Mouse (Mus musculus) MEL (cell line): Measurements from ENCODE around the gene Abcd4.
A peak's percentile ranks its signal among the peaks of the same experiment; 100 is the strongest.

Source experiments
- CTCF ChIP-seq, 3 experiments: IDR thresholded peaks in 2 of 3; conservative IDR thresholded peaks in 1 of 3; 2 replicates each; pipeline ENCODE4 v1.5.1; 2011 to 2012; ENCODE audit warnings: low read length in 3 of 3, low read depth in 2 of 3, mild to moderate bottlenecking in 2 of 3, improper control_type of control experiment in 1 of 3, inconsistent platforms in 1 of 3, mixed read lengths in 1 of 3, moderate library complexity in 1 of 3; ENCODE audit not compliant: control insufficient read depth in 1 of 3, insufficient read depth in 1 of 3, poor library complexity in 1 of 3, severe bottlenecking in 1 of 3
- E2F4 ChIP-seq: IDR thresholded peaks from 2 replicates; pipeline ENCODE4 v1.6.1; 2011; ENCODE audit warnings: low read depth, low read length, improper control_type of control experiment, borderline replicate concordance
- EP300 ChIP-seq, 2 experiments: IDR thresholded peaks; 2 replicates each; pipeline ENCODE4 v1.6.1; 2011; ENCODE audit warnings: improper control_type of control experiment in 2 of 2, low read length in 2 of 2, low read depth in 1 of 2, mild to moderate bottlenecking in 1 of 2
- MAZ ChIP-seq: IDR thresholded peaks from 2 replicates; pipeline ENCODE4 v1.6.1; 2012; ENCODE audit warnings: low read depth, mild to moderate bottlenecking, inconsistent platforms, low read length, improper control_type of control experiment
- POLR2A ChIP-seq, 2 experiments: IDR thresholded peaks; 2 replicates each; pipeline ENCODE4 v1.6.1; 2011 to 2012; ENCODE audit warnings: low read length in 2 of 2, mild to moderate bottlenecking in 2 of 2, control low read depth in 1 of 2, improper control_type of control experiment in 1 of 2, low read depth in 1 of 2, moderate library complexity in 1 of 2; ENCODE audit not compliant: control insufficient read depth in 1 of 2, insufficient read depth in 1 of 2, poor library complexity in 1 of 2
- POLR2AphosphoS2 ChIP-seq: IDR thresholded peaks from 2 replicates; pipeline ENCODE4 v1.6.1; 2011; ENCODE audit warnings: low read length, improper control_type of control experiment
- POLR2AphosphoS5 ChIP-seq: IDR thresholded peaks from 2 replicates; pipeline ENCODE4 v1.6.1; 2012; ENCODE audit warnings: low read depth, borderline replicate concordance, mild to moderate bottlenecking, inconsistent platforms, low read length, moderate library complexity, mixed read lengths
- USF1 ChIP-seq: IDR thresholded peaks from 2 replicates; pipeline ENCODE4 v1.6.1; 2014; ENCODE audit warnings: low read depth, mild to moderate bottlenecking, inconsistent platforms, low read length, improper control_type of control experiment, moderate library complexity

GRCm38 (mm10) chr12:84620975-84621374, 3.8 kb upstream of the Abcd4 start:
- no peak for TF ChIP-seq POLR2A (IDR thresholded peaks at IDR 0.05; ENCODE audit: control insufficient read depth in 1 of 2, insufficient read depth in 1 of 2, low read depth in 1 of 2, low read length in 2 of 2, poor library complexity in 1 of 2)
- TF ChIP-seq EP300 (IDR thresholded peaks at IDR 0.05; ENCODE audit: low read depth in 1 of 2, low read length in 2 of 2), result no peak
- TF ChIP-seq E2F4, result no peak
- TF ChIP-seq CTCF (IDR thresholded peaks at IDR 0.05 in 2 of 3, conservative IDR thresholded peaks at IDR 0.05 in 1 of 3; ENCODE audit: control insufficient read depth in 1 of 3, insufficient read depth in 1 of 3, low read depth in 2 of 3, low read length in 3 of 3, poor library complexity in 1 of 3, severe bottlenecking in 1 of 3), result peak in 2 of 3 experiments; percentile 50 to 63; a peak in 4 of 6 replicates
- no peak for TF ChIP-seq POLR2AphosphoS5
- TF ChIP-seq MAZ, result no peak
- TF ChIP-seq USF1, result no peak
- TF ChIP-seq POLR2AphosphoS2, result no peak
